ENCODE assay signal across 9 mouse cellular contexts in the genomic region with DNA sequence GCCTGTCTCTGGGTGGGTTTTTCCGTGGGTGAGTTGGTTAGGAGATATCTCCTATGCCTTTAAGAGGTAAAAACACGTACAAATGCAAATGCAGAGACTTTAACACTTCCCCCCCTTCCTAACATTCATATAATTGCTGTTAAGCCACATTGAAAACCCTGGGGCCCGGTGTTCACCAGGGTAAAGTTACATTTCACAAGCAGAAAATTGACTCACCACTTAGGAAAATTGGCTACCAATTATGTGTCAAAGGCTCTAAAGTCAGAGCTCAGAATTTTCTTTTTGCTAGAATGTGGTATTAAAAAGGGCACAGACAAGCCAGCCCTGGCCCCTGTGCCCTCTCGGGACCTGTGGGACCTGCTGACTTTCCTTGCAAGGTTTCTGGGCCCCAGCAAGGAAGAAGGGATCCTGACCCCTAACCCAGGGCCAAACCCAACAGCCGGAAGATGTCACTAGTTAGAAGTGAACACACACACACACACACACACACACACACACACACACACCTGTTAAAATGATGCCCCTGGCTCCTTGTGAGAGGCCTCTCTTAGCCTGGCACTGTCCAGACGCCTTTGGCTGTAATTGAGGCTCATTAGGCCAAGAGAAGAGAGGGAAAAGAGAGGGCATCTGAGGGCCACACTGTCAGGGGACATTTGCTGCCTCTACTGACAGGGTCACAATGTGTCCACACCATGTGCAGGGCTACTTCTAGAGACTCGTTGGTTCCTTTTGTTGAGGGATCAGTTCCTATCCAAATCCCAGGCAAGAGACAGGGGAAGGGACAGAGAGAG. TPM values are rescaled to one million over a fixed set of nuclear protein-coding genes. Genes with fewer than 3 reads are reported as not detected.
DNase-seq lines count a peak whose midpoint lies in the region; ATAC-seq and TF ChIP-seq lines count a peak whose summit lies in the region.
"Had no signal": no experiment of that assay in that cellular context is flagged by ENCODE, and none has a peak within 500 bp of the region (broad histone marks: within the 10 kb centered on the region; RNA-seq: fewer than 3 reads in every experiment).

No protein-coding gene starts in this region.

- DNase-seq in embryo, embryonic 9.5 days (ENCODE audit: extremely low spot score): peak; percentile 49
- no peak for DNase-seq in embryo, embryonic 10 days (ENCODE audit: low spot score)
- no peak for DNase-seq in liver, postnatal 0 days
- DNase-seq in hindbrain, postnatal 0 days (ENCODE audit: low spot score): no peak
- no peak for DNase-seq in gastrocnemius, postnatal 36 days
- no peak for DNase-seq in right cerebral cortex, adult 18-20 months
- DNase-seq: thymus, adult 18-20 months had no signal

- H3K36me3 ChIP-seq in liver, embryonic 12.5 days: no peaks in the 10 kb centered on the region
- no peaks in the 10 kb centered on the region for H3K36me3 ChIP-seq in liver, postnatal 0 days (replicated peaks; ENCODE audit: insufficient read depth, low read length)
- no peaks in the 10 kb centered on the region for H3K36me3 ChIP-seq in hindbrain, postnatal 0 days (ENCODE audit: insufficient read depth, low read length)
- no peaks in the 10 kb centered on the region for H3K36me3 ChIP-seq in neural tube, embryonic 14.5 days (ENCODE audit: control insufficient read depth, insufficient read depth, low read length)

- no peak overlapping the region for H3K9ac ChIP-seq in liver, embryonic 12.5 days
- no peak overlapping the region for H3K9ac ChIP-seq in liver, postnatal 0 days (replicated peaks)
- H3K9ac ChIP-seq in hindbrain, postnatal 0 days (replicated peaks; ENCODE audit: low read length): no peak overlapping the region
- 0 out of 2 replicates have a peak overlapping the region, but pooled peaks have one; percentile 21 for H3K9ac ChIP-seq in neural tube, embryonic 14.5 days (replicated peaks; ENCODE audit: low read depth, low read length)

- TF ChIP-seq CTCF in liver, postnatal 0 days (IDR thresholded peaks at IDR 0.05; ENCODE audit: low read depth): no peak
- TF ChIP-seq CTCF in hindbrain, postnatal 0 days (IDR thresholded peaks at IDR 0.05; ENCODE audit: low read depth): no peak

- no peak for TF ChIP-seq EP300 in liver, postnatal 0 days (IDR thresholded peaks at IDR 0.05; ENCODE audit: low read depth)

- H3K4me3 ChIP-seq in liver, embryonic 12.5 days: no peak overlapping the region
- H3K4me3 ChIP-seq in liver, postnatal 0 days (ENCODE audit: low read depth, low read length): no peak overlapping the region
- no peak overlapping the region; the same call in 1 of the 2 replicates for H3K4me3 ChIP-seq in hindbrain, postnatal 0 days (ENCODE audit: low read length)
- no peak overlapping the region for H3K4me3 ChIP-seq in neural tube, embryonic 14.5 days (ENCODE audit: low read depth, low read length)

- WGBS in liver, embryonic 12.5 days (ENCODE audit: insufficient replicate concordance): 42% methylated on average over 7 of the region's 7 CpGs
- 45% methylated on average over 7 of the region's 7 CpGs for WGBS in liver, postnatal 0 days (ENCODE audit: insufficient replicate concordance)
- 45% methylated on average over 7 of the region's 7 CpGs for WGBS in hindbrain, postnatal 0 days
- 42% methylated on average over 7 of the region's 7 CpGs for WGBS in neural tube, embryonic 14.5 days

- no peaks in the 10 kb centered on the region for H3K9me3 ChIP-seq in liver, embryonic 12.5 days (replicated peaks)
- H3K9me3 ChIP-seq in liver, postnatal 0 days (ENCODE audit: low read length): no peaks in the 10 kb centered on the region
- no peaks in the 10 kb centered on the region for H3K9me3 ChIP-seq in hindbrain, postnatal 0 days (ENCODE audit: low read length)
- H3K9me3 ChIP-seq in neural tube, embryonic 14.5 days (ENCODE audit: control insufficient read depth, low read length): no peaks in the 10 kb centered on the region

- intact Hi-C loops in gastrocnemius, postnatal 36 days (cut with DNase I): no loop called here

- ATAC-seq in liver, embryonic 12.5 days: no peak
- no peak for ATAC-seq in liver, postnatal 0 days
- ATAC-seq in hindbrain, postnatal 0 days: no peak
- ATAC-seq in neural tube, embryonic 14.5 days (ENCODE audit: low read depth): no peak

- H3K27me3 ChIP-seq in liver, embryonic 12.5 days (replicated peaks): peaks cover 12% of the 10 kb centered on the region
- no peaks in the 10 kb centered on the region for H3K27me3 ChIP-seq in liver, postnatal 0 days (ENCODE audit: insufficient read depth, low read length)
- no peaks in the 10 kb centered on the region for H3K27me3 ChIP-seq in hindbrain, postnatal 0 days (ENCODE audit: insufficient read depth, low read length)
- H3K27me3 ChIP-seq in neural tube, embryonic 14.5 days (ENCODE audit: control insufficient read depth, insufficient read depth, low read length): no peaks in the 10 kb centered on the region

- H3K4me1 ChIP-seq in liver, embryonic 12.5 days: no peaks in the 10 kb centered on the region
- peaks cover 5% of the 10 kb centered on the region; the same call in 1 of the 2 replicates for H3K4me1 ChIP-seq in liver, postnatal 0 days (ENCODE audit: insufficient read depth)
- peaks cover 6% of the 10 kb centered on the region; the same call in 1 of the 2 replicates for H3K4me1 ChIP-seq in hindbrain, postnatal 0 days (ENCODE audit: insufficient read depth, low read length)
- H3K4me1 ChIP-seq in neural tube, embryonic 14.5 days (ENCODE audit: control insufficient read depth, insufficient read depth, low read length): peaks cover 27% of the 10 kb centered on the region

- peak overlapping the region; percentile 55; the same call in 1 of the 2 replicates for H3K4me2 ChIP-seq in liver, embryonic 12.5 days
- H3K4me2 ChIP-seq in liver, postnatal 0 days (ENCODE audit: low read depth, low read length): no peak overlapping the region
- peak overlapping the region; percentile 61; the same call in 1 of the 2 replicates for H3K4me2 ChIP-seq in hindbrain, postnatal 0 days (ENCODE audit: low read depth, low read length)
- H3K4me2 ChIP-seq in neural tube, embryonic 14.5 days (ENCODE audit: low read depth, low read length): peak overlapping the region; percentile 41; the same call in 1 of the 2 replicates

- no peak overlapping the region for H3K27ac ChIP-seq in liver, embryonic 12.5 days
- H3K27ac ChIP-seq in liver, postnatal 0 days (ENCODE audit: low read depth): no peak overlapping the region
- H3K27ac ChIP-seq in hindbrain, postnatal 0 days: peak overlapping the region; percentile 48; the same call in 1 of the 2 replicates
- peak overlapping the region; percentile 35; the same call in 1 of the 2 replicates for H3K27ac ChIP-seq in neural tube, embryonic 14.5 days (ENCODE audit: low read depth, low read length)

RNA-seq across cellular contexts. Expression of gene Ebf1, which starts 48.8 kb away (rescaled TPM):
- polyA plus RNA-seq in liver, embryonic 12.5 days (2016; fragmentation: Nextera tagmentation; extraction: Ambion mirVana): 0.26 and 0.41 TPM in 2 replicates
- 4.6 and 5.0 TPM in 2 replicates for polyA plus RNA-seq in liver, postnatal 0 days (2015; fragmentation: Nextera tagmentation; extraction: Ambion mirVana)
- total RNA-seq in hindbrain, postnatal 0 days (2014; rRNA removed): 58.6 and 67.1 TPM in 2 replicates
- 71.7 and 77.7 TPM in 2 replicates for polyA plus RNA-seq in hindbrain, postnatal 0 days (2015; fragmentation: Nextera tagmentation; extraction: Ambion mirVana)
- polyA plus RNA-seq in neural tube, embryonic 14.5 days (2014; fragmentation: Nextera tagmentation; extraction: Ambion mirVana): 194 and 226 TPM in 2 replicates
- 10 to 100 TPM in 1 of 2 experiments, 1 to 10 TPM in 1; 9.5 to 10.0 TPM for total RNA-seq in gastrocnemius, postnatal 36 days (2021)

Comparison
In these comparisons a context has a peak if more than half of its experiments do, and no peak if none do; other contexts are left out.
1. H3K27ac ChIP-seq: peak in hindbrain, postnatal 0 days (single experiment) and neural tube, embryonic 14.5 days (single experiment); none in liver, embryonic 12.5 days (single experiment) and liver, postnatal 0 days (single experiment).
2. RNA of gene Ebf1, which starts 48.8 kb away (polyA plus RNA-seq): 194 to 226 TPM in neural tube, embryonic 14.5 days and 71.7 to 77.7 TPM in hindbrain, postnatal 0 days; 4.6 to 5.0 TPM in liver, postnatal 0 days and 0.26 to 0.41 TPM in liver, embryonic 12.5 days; every median in the first group is over 10 times any median in the second.